Mouse (Mus musculus) limb, embryonic 12.5 days (tissue): ENCODE measurements at regions not wholly inside any gene's neighbourhood (a gene's known extent, or its start where the extent isn't known, plus 50 kb on each side); places are given as distances from the start of the nearest gene placed in this dataset.

Experiments
- ATAC-seq: fragments of 200-750 bp; cut with Nextera tagmentation; 2 replicates; pipeline ENCODE4 v1.8.0; 2017; ENCODE audit warnings: low read depth, moderate TSS enrichment; ENCODE audit not compliant: insufficient number of reproducible peaks, insufficient read depth, low FRiP score, low TSS enrichment
- H3K27ac ChIP-seq: fragments of 300-500 bp; sonication (generic); 2 replicates; pipeline ENCODE4 v1.5.1; 2016; ENCODE audit warnings: mild to moderate bottlenecking, moderate library complexity
- H3K27me3 ChIP-seq: fragments of 300-500 bp; sonication (generic); 2 replicates; pipeline ENCODE4 v1.6.1; 2016; ENCODE audit warnings: mild to moderate bottlenecking, moderate library complexity
- H3K36me3 ChIP-seq: fragments of 300-500 bp; sonication (generic); 2 replicates; pipeline ENCODE4 v1.6.1; 2016; ENCODE audit warnings: mild to moderate bottlenecking, moderate library complexity
- H3K4me1 ChIP-seq: fragments of 300-500 bp; sonication (generic); replicated peaks from 2 replicates; pipeline ENCODE4 v1.6.1; 2016
- H3K4me2 ChIP-seq: fragments of 300-500 bp; sonication (generic); 2 replicates; pipeline ENCODE4 v1.6.1; 2016; ENCODE audit warnings: mild to moderate bottlenecking, moderate library complexity
- H3K4me3 ChIP-seq: fragments of 300-500 bp; sonication (generic); replicated peaks from 2 replicates; pipeline ENCODE4 v1.5.1; 2016; ENCODE audit warnings: mild to moderate bottlenecking
- H3K9ac ChIP-seq: fragments of 300-500 bp; sonication (generic); replicated peaks from 2 replicates; pipeline ENCODE4 v1.6.1; 2016; ENCODE audit warnings: mild to moderate bottlenecking, moderate library complexity
- H3K9me3 ChIP-seq: fragments of 300-500 bp; sonication (generic); 2 replicates; pipeline ENCODE4 v1.6.1; 2016; ENCODE audit warnings: mild to moderate bottlenecking, moderate library complexity
- WGBS: fragments of 180-500 bp; shearing (Covaris S2); methylation state at CpG from one replicate; pipeline ENCODE4 v1.1.7; 2016; 5-methylcytosine and 5-hydroxymethylcytosine counted together

DNA sequence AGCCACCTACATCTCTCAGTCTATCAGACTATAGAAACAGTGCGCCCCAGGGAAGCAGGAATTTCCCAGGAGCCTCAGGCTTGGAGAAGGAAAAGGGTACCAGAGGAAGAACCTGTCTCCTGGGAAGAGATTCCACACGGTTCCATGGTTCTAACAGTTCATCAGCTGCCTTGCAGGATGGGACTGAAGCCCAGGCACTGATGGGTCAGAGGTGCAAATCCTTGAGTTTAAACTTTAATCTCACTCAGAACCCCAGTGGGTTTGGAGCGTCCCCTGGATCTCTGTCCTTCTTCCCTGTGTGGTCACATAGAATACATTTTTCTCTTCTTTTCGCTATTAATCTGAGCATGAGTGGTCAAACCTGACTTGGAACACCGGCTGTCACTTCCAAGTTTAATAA, 67.9 kb upstream of the Slc22a12 start:
- Histone ChIP-seq H3K36me3 (no peaks in the 10 kb centered on the region), H3K4me1 (no peaks in the 10 kb centered on the region), H3K9me3 (no peaks in the 10 kb centered on the region), H3K27ac (no peak overlapping the region), H3K9ac (no peak overlapping the region), H3K4me3 (no peak overlapping the region), H3K4me2 (no peak overlapping the region), H3K27me3 (no peaks in the 10 kb centered on the region)
- 81% methylated on average over 5 of the region's 5 CpGs for WGBS
- ATAC-seq: no peak

DNA sequence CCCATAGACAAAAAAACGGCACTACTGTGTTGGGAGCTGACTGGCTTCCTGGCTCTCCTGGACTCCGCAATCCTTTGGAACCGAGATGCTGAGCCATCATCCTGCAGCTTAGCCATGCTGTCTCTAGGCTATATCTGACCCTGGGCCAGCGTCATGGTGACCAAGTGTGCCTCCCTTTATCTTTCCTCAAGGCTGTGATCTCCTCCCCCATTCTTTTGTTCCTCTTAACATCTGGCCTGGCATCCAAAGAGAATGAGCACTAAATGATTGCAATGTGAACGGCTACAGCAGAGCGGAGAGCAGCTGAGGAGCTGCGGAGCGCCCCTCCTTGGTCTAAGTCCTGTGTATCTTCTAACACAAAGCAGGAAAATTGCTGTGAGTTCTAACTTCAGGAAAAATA, 67.2 kb upstream of the Slc22a12 start:
- H3K4me2 ChIP-seq: no peak overlapping the region
- ATAC-seq: no peak
- H3K36me3 ChIP-seq: no peaks in the 10 kb centered on the region
- 57% methylated on average over 8 of the region's 8 CpGs for WGBS
- no peaks in the 10 kb centered on the region for H3K4me1 ChIP-seq
- no peak overlapping the region for H3K27ac ChIP-seq
- no peaks in the 10 kb centered on the region for H3K9me3 ChIP-seq
- H3K4me3 ChIP-seq: no peak overlapping the region
- no peak overlapping the region for H3K9ac ChIP-seq
- H3K27me3 ChIP-seq: no peaks in the 10 kb centered on the region

DNA sequence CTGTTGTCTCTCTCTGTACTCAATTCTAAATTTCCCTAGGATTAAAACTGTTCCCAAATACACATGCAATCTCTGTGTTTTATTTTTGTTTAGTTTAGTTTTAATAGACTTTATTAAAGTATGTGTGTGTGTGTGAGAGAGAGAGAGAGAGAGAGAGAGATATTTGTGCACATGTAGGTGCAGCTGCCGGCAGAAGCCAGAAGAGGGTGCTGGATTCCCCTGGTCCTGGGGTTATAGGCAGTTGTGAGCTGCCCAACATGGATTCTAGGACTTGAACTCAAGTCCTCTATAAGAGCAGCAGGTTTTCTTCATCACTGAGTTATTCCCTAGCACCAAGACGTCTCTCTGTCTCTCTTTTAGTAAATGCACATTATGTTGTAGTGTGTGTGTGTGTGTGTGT, 64.7 kb upstream of the Slc22a12 start:
- H3K9me3 ChIP-seq: no peaks in the 10 kb centered on the region
- H3K9ac ChIP-seq: no peak overlapping the region
- H3K27ac ChIP-seq: no peak overlapping the region
- no peak overlapping the region for H3K4me2 ChIP-seq
- no peak for ATAC-seq
- no peaks in the 10 kb centered on the region for H3K4me1 ChIP-seq
- H3K4me3 ChIP-seq: no peak overlapping the region
- no peaks in the 10 kb centered on the region for H3K36me3 ChIP-seq
- H3K27me3 ChIP-seq: peaks cover 5% of the 10 kb centered on the region; the same call in 1 of the 2 replicates
- WGBS: 82% methylated on average over 2 of the region's 2 CpGs

DNA sequence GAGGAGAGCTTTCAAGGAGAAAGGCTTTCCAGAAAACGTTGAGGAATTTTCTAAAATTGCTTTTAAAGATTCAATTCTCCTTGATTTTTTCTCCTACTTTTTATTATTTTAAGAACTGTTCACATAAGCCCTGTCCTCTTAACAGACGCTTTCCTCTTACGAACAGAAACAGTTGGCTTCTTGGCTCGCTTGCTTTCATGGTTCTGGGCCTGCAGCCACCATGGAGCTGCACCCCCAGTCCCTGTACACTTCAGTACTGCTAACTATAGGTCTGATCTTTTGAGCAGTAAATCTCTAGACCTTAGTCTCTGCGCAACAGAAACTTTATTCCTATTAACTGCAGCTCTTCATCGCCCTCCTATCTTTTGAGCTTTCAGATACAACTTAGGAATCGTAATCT, 63.8 kb upstream of the Slc22a12 start:
- Histone ChIP-seq H3K27me3 (peaks cover 9% of the 10 kb centered on the region), H3K36me3 (no peaks in the 10 kb centered on the region), H3K4me2 (no peak overlapping the region), H3K9me3 (no peaks in the 10 kb centered on the region), H3K4me1 (no peaks in the 10 kb centered on the region), H3K4me3 (no peak overlapping the region), H3K9ac (no peak overlapping the region), H3K27ac (no peak overlapping the region)
- no peak for ATAC-seq
- WGBS: 87% methylated on average over 7 of the region's 7 CpGs

DNA sequence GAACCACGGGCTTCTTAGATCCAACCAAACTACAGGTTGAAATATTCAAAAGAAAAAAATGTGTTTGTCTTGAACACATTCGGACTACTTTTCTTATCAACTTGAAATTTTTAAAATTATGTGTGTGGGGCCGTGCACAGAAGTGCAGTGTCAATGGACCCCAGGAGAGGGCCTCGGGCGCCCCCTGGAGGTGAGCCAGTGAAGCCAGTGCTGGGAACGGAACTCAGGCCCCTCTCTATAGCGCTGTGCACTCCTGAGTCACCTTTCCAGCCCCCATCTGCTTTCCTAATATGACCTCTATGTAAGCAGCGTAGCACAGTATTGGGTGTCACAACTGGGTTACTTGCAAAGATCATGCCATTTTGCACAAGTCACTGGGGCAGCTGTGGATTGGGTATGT, 61.9 kb upstream of the Slc22a12 start:
- ATAC-seq: no peak
- no peak overlapping the region for H3K9ac ChIP-seq

DNA sequence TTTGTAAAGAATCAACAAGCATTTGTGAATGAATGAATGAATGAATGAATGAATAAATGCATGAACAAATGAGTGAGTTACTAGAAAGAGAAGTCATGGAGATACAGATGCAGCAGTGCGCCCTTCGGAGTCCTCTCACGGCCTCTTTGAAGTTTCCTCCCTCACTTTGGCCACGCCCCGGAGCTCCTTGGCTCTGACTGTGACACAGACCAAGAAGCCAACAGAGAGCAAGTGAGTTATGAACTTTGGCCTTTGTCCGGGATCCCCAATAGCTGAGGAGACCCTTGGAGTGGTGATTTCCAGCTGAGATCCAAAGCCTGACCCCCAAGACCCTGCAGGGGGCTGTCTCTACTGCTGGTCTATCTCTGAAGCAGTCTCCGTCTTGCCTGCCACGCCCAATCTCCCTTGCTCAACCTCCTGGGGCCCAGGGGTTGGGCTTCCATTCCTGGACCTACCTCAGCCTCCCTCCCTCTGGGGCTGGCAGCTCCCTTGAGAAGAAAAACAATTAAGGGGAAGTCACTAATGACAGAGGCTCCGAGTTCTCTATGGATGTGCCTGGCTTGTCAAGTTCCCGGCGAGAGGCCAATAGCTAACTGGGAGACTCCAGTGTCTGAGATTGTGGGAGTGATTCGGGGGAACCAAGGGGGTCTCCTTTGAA, 58.2 kb upstream of the Slc22a12 start:
- no peak overlapping the region for H3K4me2 ChIP-seq
- no peak for ATAC-seq
- no peak overlapping the region for H3K4me3 ChIP-seq
- no peaks in the 10 kb centered on the region for H3K36me3 ChIP-seq
- no peak overlapping the region for H3K9ac ChIP-seq
- 20% methylated on average over 12 of the region's 12 CpGs for WGBS
- no peaks in the 10 kb centered on the region for H3K4me1 ChIP-seq
- no peaks in the 10 kb centered on the region for H3K9me3 ChIP-seq
- peaks cover 13% of the 10 kb centered on the region for H3K27me3 ChIP-seq
- H3K27ac ChIP-seq: no peak overlapping the region

More for the DNA sequence above, 61.9 kb upstream of the Slc22a12 start:
- H3K27me3 ChIP-seq: peaks cover 13% of the 10 kb centered on the region
- no peaks in the 10 kb centered on the region for H3K36me3 ChIP-seq
- no peaks in the 10 kb centered on the region for H3K9me3 ChIP-seq
- 63% methylated on average over 8 of the region's 8 CpGs for WGBS
- no peak overlapping the region for H3K27ac ChIP-seq
- no peaks in the 10 kb centered on the region for H3K4me1 ChIP-seq
- H3K4me3 ChIP-seq: no peak overlapping the region
- no peak overlapping the region for H3K4me2 ChIP-seq

DNA sequence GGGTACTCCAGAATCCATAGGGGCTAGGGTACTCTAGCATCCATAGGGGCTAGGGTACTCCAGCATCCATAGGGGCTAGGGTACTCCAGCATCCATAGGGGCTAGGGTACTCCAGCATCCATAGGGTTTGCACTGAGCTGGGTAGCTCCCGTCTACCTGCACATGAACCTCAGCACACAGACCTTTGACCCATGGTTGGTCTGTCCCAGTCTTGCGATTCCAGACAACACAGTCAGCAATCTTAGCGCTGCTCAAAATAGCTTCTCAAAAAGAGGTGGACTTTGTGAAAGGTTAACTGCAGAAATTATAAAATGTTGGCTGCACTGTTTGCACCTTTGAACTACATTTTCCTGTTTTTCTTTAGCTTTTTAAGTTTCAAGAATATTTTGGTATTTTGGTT, 56.4 kb upstream of the Slc22a12 start:
- no peak overlapping the region for H3K9ac ChIP-seq
- peaks cover 24% of the 10 kb centered on the region for H3K27me3 ChIP-seq
- H3K27ac ChIP-seq: no peak overlapping the region
- no peak overlapping the region for H3K4me2 ChIP-seq
- H3K36me3 ChIP-seq: no peaks in the 10 kb centered on the region
- H3K9me3 ChIP-seq: no peaks in the 10 kb centered on the region
- 85% methylated on average over 3 of the region's 3 CpGs for WGBS
- H3K4me3 ChIP-seq: no peak overlapping the region
- H3K4me1 ChIP-seq: no peaks in the 10 kb centered on the region
- no peak for ATAC-seq

DNA sequence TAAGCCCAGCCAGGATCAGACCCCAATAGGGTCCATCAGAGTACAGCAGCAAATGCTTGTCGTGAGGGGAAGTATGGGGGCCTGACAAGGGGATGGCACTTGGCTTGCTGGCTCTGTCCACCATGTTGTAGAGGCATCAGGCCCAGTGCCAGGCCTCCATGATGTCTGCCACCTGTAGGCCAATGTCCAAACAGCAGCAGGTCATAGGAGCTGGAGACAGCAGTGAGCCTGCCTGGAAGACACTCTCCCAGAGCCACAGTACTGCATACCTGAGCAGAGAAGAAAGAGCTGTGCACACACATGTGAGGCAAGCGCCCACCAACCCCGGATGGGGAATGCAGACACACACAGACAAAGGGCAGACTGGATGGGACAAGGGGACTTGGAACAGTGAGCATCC, 55.4 kb upstream of the Slc22a12 start:
- no peak overlapping the region for H3K27ac ChIP-seq
- no peaks in the 10 kb centered on the region for H3K9me3 ChIP-seq
- H3K9ac ChIP-seq: no peak overlapping the region
- no peaks in the 10 kb centered on the region for H3K36me3 ChIP-seq
- WGBS: 87% methylated on average over 3 of the region's 3 CpGs
- H3K4me2 ChIP-seq: no peak overlapping the region
- no peak for ATAC-seq
- no peak overlapping the region for H3K4me3 ChIP-seq
- H3K27me3 ChIP-seq: peaks cover 19% of the 10 kb centered on the region
- H3K4me1 ChIP-seq: no peaks in the 10 kb centered on the region

DNA sequence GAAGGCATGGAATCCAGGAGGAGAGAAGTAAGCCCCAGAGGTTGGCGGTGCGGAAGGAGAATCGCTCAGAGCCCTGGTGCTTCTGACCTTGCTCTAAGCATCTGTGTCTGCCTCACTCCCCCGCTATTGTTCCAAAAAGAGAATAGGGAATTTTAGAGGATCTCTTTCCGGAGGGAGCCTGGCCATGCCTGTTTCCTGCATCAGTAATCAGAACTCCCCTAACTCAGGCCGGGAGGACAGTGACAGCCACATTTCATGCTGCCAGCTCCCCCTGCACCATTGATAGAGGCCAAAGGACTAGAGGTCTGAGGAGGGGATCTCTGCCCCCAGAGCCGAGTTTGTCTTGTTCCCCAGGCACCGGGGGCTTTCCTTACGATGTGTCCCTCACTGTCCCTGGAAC, 53.0 kb upstream of the Slc22a12 start:
- no peaks in the 10 kb centered on the region for H3K4me1 ChIP-seq
- H3K9ac ChIP-seq: no peak overlapping the region
- no peak for ATAC-seq
- H3K27me3 ChIP-seq: peaks cover 11% of the 10 kb centered on the region; the same call in 1 of the 2 replicates
- no peaks in the 10 kb centered on the region for H3K36me3 ChIP-seq
- H3K9me3 ChIP-seq: no peaks in the 10 kb centered on the region
- H3K27ac ChIP-seq: no peak overlapping the region
- WGBS: 77% methylated on average over 9 of the region's 9 CpGs
- H3K4me3 ChIP-seq: no peak overlapping the region
- no peak overlapping the region for H3K4me2 ChIP-seq
